Mouse (Mus musculus) left cerebral cortex, adult 2 months (tissue): ENCODE measurements at regions not wholly inside any gene's neighbourhood (a gene's known extent, or its start where the extent isn't known, plus 50 kb on each side); places are given as distances from the start of the nearest gene placed in this dataset.

Source experiments
- DNase-seq, 2 experiments: peaks; one replicate each; pipeline ENCODE4 v3.0.0; 2021 to 2022; ENCODE audit warnings: low spot score in 2 of 2, mixed read lengths in 1 of 2; ENCODE audit errors: extremely low spot score in 1 of 2
- H3K27ac ChIP-seq: fragments of 200-600 bp; 2 replicates; pipeline ENCODE4 v1.8.1; 2022
- H3K4me3 ChIP-seq: fragments of 200-600 bp; 2 replicates; pipeline ENCODE4 v1.8.1; 2022
- CTCF ChIP-seq: fragments of 200-600 bp; IDR thresholded peaks from 2 replicates; pipeline ENCODE4 v1.8.1; 2022; ENCODE audit warnings: antibody characterized with exemption, mild to moderate bottlenecking, moderate library complexity
- intact Hi-C: fragments of 180-260 bp; cut with DNase I; formaldehyde crosslinking; loops from one replicate; pipeline ENCODE4 v1.15.1; 2025

GRCm38 (mm10) chr3:23610054-23610453 lies 1533.6 kb downstream of the Tbl1xr1 start:
- intact Hi-C loops: loop anchor here (10.0 kb wide), 1 partner anchor 475 kb away; no protein-coding TSS in a partner anchor
- H3K4me3 ChIP-seq: no peak overlapping the region
- TF ChIP-seq CTCF: no peak
- DNase-seq: no peak
- H3K27ac ChIP-seq: no peak overlapping the region

DNA sequence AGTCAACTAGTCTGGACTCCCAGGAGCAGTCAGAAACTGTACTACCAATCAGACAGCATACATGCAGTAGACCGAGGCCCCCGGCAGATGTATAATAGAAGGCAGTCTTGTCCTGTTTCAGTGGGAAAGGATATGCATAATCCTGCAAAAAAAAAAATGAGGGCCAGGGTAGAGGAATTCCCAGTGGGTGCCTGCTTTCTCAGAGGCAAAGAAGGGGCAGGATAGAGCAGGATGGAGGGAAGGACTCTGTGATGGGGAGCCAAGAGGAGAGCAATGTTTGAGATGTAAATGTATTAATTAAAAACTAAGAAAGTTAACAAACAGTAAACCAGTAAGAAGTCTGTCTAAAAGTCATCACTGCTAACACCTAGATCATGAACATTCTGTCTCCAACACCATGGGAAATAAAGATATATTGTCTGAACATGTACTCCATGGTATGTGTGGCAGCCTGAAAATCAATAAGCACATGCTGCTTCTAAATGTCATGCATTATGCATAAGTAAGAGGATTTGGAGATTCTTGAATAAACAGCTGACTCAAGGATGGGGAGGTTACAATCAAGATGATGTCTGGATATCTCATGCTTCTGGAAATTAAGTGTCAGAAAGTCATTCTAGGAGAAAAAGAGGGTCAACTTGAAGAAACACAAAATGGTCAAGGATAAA lies 1485.3 kb downstream of the Naaladl2 start:
- intact Hi-C loops: no loop called here
- no peak overlapping the region for H3K4me3 ChIP-seq
- no peak for DNase-seq
- no peak overlapping the region for H3K27ac ChIP-seq
- no peak for TF ChIP-seq CTCF

GRCm38 (mm10) chr3:23706748-23707147 lies 1437.3 kb downstream of the Naaladl2 start:
- H3K27ac ChIP-seq: no peak overlapping the region
- no peak for TF ChIP-seq CTCF
- DNase-seq: no peak
- no peak overlapping the region for H3K4me3 ChIP-seq
- intact Hi-C loops: no loop called here
